Mouse (Mus musculus): Measurements from ENCODE around the gene Mpp4.

Mpp4 gene

DNA sequence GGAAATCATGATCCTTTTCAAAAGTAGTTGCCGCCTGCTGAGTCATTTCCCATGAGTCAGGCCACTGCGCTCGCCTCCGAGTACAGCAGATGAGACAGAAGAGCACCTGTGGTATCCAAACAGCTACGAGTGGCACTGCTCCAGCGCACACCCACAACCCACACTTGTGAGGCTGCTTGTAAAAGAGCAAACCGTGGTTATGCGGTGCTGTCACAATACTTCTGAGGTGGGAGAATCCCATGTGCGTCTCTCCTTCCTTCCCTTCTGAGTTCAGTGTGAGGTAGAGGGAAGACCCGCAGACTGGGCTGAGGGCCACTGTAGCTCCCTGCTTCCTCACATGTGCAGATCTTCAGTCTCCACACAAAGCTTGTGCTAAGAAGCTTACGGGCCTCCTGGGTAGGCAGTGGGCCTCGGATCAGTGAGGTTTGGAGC lies at the start of gene Mpp4:
TSS of gene Mpp4 (minus strand) at position 360 of the 432 bp plus-strand sequence.
- no peak for DNase-seq (ENCODE audit: inconsistent age in 2 of 2, low spot score in 1 of 2)

DNA sequence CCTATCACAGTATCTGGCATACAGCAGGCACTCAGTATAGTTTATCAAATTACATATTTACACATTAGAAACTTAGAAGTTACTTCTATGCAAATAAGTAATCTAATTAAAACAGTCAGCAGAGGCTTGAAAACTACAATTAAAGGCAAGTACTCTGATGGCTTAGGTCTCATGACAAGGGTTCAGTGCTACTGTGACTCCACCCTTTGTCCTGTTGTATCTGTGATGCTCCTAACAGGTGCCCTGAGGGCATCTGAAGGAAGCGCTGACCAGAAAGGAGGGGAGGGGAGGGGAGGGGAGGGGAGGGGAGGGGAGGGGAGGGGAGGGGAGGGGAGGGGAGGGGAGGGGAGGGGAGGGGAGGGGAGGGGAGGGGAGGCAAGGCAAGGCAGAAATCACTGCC lies 49.8 kb upstream of the Mpp4 start:
- no peak for DNase-seq (ENCODE audit: inconsistent age in 2 of 2, low spot score in 1 of 2)

DNA sequence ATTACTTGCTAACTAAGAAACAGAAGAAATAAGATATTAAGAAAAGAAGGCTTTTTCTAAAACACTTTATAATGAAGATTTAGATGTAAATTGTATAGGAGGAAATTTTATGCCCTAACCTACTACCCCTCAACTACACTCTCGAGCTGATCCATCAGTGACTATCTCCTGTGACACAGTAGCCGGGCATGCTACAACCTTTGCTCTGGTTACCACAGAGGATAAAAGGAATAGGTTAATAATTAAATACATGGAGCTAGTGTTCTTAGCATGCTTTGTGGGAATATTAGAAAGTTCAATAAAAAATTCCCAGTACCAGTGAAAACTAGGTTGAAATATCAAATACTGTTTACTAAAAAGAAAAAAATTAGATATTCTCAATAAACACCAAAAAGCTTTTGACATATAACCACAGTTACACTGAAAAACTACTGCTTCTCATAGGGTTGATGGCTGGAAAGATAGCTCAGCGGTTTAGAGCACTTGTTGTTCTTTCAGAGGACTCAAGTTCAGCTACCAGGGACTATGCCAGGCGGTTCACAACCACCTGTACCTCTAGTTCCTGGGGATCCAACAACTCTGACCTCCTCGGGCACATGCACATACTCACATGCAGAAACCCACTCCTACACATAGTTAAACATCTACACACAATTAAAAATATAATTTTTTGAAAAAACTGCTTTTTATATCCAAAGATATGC lies 49.0 kb upstream of the Mpp4 start:
- DNase-seq (ENCODE audit: inconsistent age in 2 of 2, low spot score in 1 of 2): no peak

DNA sequence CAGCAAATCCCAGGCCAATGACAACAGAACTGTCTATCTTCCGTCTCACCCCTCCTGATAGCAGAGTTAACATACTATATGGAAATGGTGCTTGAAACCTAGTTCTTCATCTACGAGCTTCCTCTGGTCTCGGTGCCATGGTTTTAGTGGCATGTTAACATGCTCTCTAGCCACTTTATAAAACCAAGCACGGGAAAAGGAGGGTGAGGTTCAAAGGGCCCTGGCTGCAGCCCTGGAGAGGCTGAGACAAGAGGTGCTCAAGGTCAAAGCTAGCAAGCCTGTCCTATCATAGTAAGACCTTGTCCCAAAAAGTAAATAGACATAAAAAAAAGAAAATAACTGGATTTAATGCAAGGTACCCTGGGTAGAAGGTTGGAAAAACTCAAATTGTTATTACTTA lies 48.5 kb upstream of the Mpp4 start:
- peak in 1 of 2 experiments; percentile 46 for DNase-seq (ENCODE audit: inconsistent age in 2 of 2, low spot score in 1 of 2)

DNA sequence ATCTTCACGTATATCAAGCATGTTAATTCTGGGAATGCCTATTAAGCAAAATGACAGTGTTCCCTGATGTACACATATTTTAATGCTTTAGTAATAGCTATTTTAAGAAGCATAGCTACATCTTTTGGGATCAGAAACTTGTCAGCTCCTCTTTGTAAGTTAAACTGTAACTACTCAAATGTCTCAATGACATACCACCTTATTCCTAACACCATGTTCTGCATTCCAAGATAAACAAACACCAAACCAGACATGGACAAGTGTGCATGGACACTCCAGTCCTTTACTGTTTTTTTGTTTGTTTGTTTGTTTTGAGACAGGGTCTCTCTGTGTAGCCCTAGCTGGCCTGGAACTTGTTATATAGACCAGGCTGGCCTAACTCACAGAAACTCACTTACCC lies 45.1 kb upstream of the Mpp4 start:
- DNase-seq (ENCODE audit: inconsistent age in 2 of 2, low spot score in 1 of 2): no peak

DNA sequence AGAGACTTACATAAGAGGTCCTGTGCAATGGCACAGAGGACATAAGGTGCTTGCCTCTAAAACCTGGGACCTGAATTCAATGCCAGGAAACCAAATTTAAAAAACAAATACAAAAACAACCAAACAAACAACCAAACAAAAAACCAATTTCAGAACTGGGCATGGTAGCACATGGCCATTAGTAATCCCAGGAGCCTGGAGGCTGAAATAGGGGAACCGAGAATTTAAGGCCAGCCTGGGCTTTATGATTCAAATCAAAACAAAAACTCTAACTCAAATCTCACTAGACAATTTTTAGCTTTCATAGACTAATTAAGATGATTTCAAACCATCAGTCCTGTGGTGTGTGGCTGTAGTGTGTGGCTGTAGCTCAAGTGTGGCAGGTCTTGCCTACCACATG lies 41.3 kb upstream of the Mpp4 start:
- no peak for DNase-seq (ENCODE audit: inconsistent age in 2 of 2, low spot score in 1 of 2)

DNA sequence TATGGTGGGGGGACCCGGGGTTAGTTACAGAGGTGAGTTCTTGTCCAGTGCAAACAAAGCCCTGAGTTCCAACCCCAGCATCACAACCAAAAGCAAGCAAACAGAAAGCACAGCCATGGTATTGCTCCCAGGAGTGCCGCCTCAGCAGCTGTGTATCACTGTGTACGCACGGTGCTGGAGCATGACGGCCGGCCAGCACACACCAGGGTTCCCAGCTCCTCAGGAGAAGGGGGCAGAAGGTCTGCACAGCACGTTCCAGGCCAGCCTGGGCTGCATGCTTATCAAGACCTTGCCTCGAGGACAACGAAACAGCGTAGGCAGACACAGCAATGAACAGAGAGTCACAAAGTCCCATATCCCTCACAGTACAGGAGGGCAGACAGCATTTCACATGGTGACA lies 39.2 kb upstream of the Mpp4 start:
- no peak for DNase-seq (ENCODE audit: inconsistent age in 2 of 2, low spot score in 1 of 2)

DNA sequence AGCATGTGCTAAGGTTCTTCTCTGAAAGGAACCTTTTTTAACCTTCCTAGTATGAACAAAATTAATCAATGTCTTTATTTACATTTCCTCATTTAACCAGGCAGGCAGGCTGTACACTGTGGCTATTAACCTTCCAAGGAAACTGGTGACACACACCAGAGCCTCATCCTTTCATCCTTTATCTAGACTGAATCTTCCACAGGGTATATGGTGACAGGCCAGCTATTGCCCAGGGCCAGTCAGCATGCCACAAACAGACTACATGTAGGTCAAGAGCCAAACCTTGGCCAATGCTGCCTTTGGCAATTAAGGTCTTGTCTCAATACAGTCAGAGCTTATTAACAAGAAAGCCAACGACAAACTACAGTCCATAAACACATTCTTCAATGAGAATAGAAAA lies 38.4 kb upstream of the Mpp4 start:
- peak in 1 of 2 experiments; percentile 71 for DNase-seq (ENCODE audit: inconsistent age in 2 of 2, low spot score in 1 of 2)

DNA sequence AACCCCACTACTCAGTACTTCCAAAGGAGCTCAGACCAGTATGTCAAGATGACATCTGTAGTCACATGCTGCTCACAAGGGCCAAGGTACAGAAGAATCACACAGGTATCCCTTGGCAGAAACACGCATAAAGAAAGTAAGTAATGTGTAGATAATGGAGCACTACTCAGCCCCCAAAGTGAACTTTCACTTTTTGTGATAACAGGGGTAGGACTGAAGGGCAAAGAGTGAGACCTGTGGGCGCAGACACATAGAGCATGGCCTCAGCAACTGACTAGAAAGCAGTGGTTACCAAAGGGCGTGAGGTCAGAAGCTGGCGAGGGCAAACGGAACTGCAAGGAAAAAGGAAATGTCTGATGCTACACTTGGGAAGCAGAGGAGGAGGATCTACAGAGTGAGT lies 37.8 kb upstream of the Mpp4 start:
- no peak for DNase-seq (ENCODE audit: inconsistent age in 2 of 2, low spot score in 1 of 2)

DNA sequence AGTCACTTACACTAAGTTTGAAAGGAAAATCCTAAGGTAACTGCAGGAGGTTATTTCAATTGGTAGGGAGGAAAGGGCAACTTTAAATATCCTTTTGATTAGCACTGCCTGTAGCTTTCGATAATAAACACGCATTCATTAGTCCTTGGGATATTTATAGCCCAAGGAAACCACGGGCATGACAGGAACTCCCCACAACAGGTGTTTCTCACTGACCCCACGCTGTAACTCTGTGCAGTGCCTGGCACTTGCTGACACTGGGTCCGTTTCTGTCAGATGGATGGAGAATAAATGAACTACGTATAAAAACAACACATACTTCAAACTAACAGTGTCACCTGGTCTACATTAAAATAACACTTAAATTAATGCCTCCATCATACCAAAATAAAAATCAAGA lies 31.8 kb upstream of the Mpp4 start:
- no peak for DNase-seq (ENCODE audit: inconsistent age in 2 of 2, low spot score in 1 of 2)

DNA sequence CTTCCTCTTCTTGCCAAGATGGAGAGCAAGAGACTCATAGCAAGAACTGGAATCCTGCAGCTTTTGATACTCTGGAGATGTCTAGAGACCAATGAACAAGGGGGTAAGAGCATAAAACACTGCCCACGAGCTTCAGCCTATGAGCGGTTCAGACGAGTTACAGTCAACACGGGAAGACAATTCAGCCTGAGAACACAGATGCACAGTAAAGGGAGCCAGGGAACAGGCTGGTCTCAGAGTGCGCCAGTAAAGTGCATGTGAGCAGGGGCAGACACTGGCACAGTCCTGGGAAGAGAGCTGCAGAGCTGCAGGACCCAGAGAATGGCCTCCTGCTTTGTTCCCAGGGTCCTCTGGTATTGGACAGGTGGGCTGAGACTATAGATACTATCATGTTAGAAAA lies 24.6 kb upstream of the Mpp4 start:
- DNase-seq (ENCODE audit: inconsistent age in 2 of 2, low spot score in 1 of 2): no peak

DNA sequence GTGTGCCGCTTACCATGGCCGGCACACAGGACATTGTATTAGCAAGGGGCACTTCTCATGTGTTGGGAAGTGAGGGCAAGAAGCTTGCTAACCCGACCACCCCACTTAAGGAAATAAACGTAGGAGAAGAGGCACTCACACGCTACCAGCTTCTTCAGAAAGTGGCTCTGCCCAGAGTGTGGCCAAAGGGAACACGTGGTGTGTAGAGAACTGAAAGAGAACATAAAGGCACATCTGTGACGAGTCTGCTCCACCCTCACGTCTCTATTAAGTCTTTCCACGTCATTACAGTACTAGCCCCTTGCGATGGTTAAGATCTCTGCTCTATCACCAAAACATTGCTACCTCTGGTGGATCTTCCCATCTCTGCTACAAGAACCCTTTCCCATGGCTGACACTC lies 23.1 kb upstream of the Mpp4 start:
- DNase-seq (ENCODE audit: inconsistent age in 2 of 2, low spot score in 1 of 2): no peak

DNA sequence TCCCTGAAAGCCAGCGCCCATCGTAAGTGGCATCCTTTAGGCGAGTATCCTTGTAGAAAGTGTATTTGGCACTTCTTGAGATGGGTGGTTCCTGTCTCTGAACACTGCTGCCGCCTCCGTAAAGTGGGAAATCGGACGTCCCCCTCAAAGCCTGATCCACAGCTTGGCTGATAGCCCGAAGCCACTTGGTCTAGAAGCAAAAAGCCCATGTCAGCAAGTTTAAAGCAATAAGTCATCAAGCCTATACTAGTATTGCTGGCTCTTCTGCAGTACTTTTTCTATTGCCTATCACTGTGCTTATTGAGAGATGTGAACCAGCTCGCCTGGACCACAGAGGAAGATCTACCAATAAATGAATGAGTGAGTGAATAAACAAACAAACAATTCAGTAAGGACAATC lies 22.2 kb upstream of the Mpp4 start:
- DNase-seq (ENCODE audit: inconsistent age in 2 of 2, low spot score in 1 of 2): no peak

DNA sequence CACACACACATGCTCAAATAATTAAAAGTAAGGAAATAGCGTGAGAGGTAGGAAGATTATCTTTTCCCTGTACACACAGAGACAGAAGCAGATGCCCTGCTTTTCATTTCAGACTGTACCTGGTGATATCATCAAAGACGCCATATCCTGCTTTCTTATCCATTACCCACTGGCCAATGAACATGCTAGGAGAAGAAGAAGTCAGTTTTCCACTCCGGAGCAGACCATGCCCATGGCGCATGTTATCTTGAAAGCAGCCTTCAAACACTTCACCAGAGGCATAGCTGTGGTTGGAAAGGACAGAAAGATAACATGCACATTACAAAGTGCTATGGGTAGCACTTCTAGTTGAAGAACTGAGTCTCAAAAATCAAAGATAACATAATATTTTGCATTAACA lies 19.9 kb upstream of the Mpp4 start:
- no peak for DNase-seq (ENCODE audit: inconsistent age in 2 of 2, low spot score in 1 of 2)

DNA sequence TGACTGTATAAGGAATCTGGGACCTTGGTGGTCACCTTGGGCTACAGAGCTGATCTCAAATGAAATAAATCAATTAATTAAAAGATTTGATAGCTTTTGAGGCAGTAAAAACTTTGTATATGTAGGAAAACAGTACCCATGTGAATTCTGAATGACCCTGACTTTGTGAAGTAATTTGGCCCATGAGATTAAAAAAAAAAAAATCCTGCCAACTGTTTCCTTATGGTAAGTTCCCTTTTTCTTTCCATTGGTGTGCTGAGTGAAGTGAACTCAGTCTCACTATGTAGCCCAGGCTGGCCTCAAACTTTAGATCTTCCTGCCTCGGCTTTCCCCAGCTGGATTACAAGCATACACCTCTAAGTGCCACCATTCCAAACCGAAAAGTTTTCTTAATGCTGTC lies 19.2 kb upstream of the Mpp4 start:
- DNase-seq (ENCODE audit: inconsistent age in 2 of 2, low spot score in 1 of 2): no peak

DNA sequence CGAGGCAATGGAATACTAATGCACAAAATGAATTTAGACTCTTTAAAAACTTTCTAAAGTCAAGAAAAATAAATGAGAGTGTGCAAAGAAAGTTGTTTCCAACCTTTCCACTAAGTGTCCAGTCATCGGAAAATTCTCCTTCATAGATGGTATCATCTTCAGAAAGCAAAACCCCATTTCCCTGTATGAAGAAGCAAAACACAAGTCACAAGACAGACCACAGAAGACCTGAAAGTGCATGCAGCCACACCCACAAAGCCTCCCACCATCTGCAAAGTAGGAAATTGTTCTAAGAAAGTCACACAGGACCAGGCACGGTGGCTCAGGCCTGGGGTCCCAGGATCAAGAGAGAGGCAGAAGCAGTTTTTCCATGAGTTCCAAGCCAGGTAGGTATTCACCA lies 16.8 kb upstream of the Mpp4 start:
- no peak for DNase-seq (ENCODE audit: inconsistent age in 2 of 2, low spot score in 1 of 2)

DNA sequence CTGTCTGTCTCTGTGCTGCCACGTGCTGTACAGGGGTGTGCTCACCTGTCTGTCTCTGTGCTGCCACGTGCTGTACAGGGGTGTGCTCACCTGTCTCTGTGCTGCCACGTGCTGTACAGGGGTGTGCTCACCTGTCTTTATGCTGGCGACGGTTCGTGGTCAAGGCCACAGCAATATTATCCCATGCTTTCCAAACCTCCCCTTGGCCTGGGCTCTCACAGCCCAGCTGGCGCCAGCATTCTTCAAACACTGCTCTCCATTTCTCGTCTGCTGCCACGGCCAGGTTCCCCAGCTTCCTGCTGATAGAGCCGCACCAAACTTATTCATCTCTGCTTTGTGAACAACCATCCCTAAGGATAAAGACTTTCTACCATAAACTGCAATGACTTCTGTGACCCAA lies 15.2 kb upstream of the Mpp4 start:
- no peak for DNase-seq (ENCODE audit: inconsistent age in 2 of 2, low spot score in 1 of 2)

DNA sequence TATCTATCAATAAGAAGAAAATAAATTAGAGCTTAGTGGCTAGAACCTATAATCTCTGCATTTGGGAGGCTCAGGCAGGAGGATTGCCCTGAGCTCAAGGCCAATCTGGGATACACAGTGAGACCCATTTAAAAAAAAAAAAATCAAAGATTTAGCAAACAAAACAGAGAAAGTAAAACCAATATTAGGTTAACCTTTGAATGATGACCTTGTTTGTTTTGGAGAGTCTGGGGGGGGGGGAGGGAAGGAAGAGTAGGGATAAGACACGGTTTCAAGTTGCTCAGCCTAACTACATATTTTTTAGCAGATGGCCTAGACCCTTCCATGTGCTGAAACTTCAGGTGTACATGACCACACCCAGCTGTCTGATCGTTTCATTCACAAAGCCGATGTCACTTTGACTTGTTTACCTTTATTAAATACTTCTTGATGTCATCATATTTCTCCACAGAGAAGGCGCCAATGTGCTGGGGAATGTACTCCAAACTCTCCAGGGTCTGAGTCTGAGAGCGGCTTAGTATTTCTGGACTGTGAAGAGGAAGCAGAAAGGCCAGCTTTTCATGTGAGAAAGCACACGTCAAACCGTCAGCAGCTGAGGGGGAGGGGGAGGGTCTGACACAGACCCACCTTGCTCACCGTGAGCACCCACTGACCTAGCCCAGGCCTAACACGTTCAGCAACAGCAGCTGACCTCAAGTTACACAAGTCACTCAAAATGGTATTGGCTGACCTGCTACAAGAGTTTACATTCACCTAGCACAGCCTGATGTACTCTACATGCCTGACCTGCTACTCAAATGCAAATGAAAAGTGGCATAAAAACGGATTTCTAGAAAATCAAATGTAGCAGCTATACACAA lies 11.6 kb upstream of the Mpp4 start:
- no peak for DNase-seq (ENCODE audit: inconsistent age in 2 of 2, low spot score in 1 of 2)

DNA sequence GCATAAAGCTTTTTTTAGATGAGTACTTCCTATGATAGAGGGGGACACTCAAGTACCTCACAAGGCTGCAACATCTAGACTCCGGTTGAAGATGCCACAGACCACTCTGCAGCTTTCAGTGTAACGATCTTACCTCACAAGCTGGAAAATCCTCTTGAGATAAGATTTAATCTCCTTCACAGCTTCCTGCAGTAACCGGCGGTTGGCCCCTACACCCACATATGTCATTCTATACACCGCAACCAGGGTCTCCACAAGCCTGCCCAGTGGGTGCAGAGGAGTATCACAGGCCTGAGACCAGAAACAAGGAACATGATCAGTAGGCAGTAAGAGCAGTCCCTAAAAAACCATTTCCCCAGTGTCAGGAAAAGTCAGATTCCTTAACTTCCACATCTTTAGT lies 9.8 kb upstream of the Mpp4 start:
- no peak for DNase-seq (ENCODE audit: inconsistent age in 2 of 2, low spot score in 1 of 2)

DNA sequence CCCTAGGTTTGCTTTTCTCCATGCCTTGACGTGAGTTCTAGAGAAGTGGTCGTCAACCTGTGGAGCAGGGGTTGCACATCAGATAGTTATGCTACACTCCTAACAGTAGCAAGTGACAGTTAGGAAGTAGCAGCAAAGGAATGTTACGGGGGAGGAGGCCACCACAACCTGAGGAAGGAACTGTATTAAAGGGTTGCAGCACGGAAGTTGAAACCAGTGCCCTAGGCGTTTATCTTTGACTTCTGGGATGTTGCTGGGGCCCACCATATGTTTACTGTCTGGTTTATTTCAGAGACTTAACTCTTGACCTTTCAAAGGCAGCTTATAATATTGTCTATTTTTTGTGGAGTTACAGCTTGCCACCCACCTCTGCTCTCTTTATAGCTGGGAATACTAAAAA lies 8.7 kb upstream of the Mpp4 start:
- no peak for DNase-seq (ENCODE audit: inconsistent age in 2 of 2, low spot score in 1 of 2)

DNA sequence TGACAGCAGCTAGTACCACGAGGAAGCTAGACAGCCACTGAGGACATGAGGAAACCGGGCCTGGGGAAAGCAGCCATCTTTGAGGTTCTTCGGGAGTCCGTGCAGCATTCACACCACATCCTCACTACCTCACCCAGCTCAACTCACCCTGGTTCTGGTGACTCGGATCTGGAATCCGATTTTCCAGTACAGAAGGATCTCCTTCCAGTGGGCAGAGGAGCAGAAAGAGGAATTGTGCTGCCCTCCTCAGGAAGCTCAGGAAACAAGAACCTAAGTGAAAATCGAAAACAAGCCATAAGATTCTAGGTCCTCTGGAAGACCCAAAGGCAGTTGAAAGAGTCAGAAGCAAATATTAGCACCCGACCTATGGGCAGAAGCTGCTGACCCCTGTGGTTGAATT lies 7.1 kb upstream of the Mpp4 start:
- no peak for DNase-seq (ENCODE audit: inconsistent age in 2 of 2, low spot score in 1 of 2)

DNA sequence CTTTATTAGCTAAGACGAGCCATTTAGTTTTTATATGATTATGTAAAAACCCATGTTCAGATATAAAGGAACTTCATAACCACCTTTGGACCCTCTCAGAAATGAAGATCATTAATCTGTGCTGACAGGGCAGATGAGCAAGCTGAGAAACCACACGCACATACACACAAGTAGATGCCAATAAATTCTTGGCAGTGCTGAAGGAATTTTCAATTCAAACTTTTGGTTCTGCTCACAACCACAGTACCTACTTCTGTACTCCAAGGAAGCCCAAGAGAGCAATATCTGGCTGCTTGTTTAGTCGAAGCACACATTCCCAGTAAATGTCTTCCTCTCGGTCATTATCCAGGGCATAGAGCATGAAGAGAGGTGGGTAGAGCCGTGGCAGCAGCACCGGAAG lies 6.4 kb upstream of the Mpp4 start:
- DNase-seq (ENCODE audit: inconsistent age in 2 of 2, low spot score in 1 of 2): no peak

DNA sequence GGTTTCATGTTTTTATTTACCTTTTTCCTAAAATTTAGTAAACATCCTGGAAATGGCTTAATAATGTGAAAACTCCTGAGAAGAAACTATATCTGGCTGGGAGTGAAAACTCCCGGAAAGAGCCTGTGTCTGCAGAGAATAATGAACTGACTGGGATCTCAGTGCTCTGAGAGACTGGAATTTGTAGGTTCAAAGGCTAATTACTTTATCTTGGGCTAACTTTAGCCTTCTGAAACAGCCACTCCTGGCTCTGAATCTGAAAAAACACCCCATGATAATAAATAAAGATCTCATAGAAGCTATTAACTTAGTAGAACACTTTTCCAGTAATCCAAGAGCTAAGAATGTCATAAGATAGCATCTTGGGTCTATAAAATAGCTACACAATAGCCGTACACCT lies 5.4 kb upstream of the Mpp4 start:
- no peak for DNase-seq (ENCODE audit: inconsistent age in 2 of 2, low spot score in 1 of 2)

All from adrenal gland, adult (tissue).